Mouse (Mus musculus): Measurements from ENCODE around the gene Immp1l. TPM values are rescaled to one million over a fixed set of nuclear protein-coding genes. Genes with fewer than 3 reads are reported as not detected.
A peak's percentile ranks its signal among the peaks of the same experiment; 100 is the strongest.

Gene Immp1l
- polyA plus RNA-seq (2015; fragmentation: Nextera tagmentation; extraction: Ambion mirVana): 54.0 and 61.6 TPM in 2 replicates

- Histone ChIP-seq H3K27me3 (no peaks in the 10 kb centered on the region), H3K27ac (replicated peaks) (peak within 1 kb of the TSS; percentile 68), H3K4me1 (replicated peaks) (peaks cover 9% of the 10 kb centered on the region), H3K9ac (peak within 1 kb of the TSS; percentile 84), H3K4me2 (peak within 1 kb of the TSS; percentile 78), H3K4me3 (replicated peaks) (peak within 1 kb of the TSS; percentile 79), H3K36me3 (replicated peaks) (0 out of 2 replicates have a peak, but pooled peaks cover 3% of the 10 kb centered on the region), H3K9me3 (replicated peaks) (no peaks in the 10 kb centered on the region)
- WGBS (ENCODE audit: insufficient replicate concordance): under 1% methylated on average over 39 of the region's 39 CpGs
- peak; percentile 98 for ATAC-seq (ENCODE audit: insufficient read depth)
These were observed at the start of gene Immp1l, which contains the start of gene Elp4 for GRCm38 (mm10) chr2:105903896-105904756. Gene Immp1l (plus strand): TSS chr2:105904638. Gene Elp4 (minus strand): TSS chr2:105904564.

DNA sequence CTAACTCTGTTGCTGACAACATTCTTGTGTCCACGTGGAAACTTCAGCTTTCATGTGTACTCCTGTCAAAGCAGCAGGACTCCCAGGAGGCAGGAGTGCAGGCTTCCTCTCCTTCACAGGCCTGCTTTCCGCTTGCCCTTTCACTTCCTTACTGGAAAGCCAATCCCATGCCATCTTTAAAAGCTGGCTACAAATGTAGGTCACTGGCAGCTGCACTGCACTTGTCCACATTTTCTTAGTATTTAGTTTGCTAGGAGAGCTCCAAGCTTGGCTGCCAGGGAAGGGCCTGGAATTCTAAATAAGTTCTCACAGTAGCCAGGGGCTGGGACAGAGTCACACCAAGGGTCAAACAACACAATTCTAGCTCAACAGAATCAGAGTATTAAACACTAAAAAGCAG, 49.7 kb upstream of the Immp1l start:
- ATAC-seq (ENCODE audit: insufficient read depth): no peak
- WGBS (ENCODE audit: insufficient replicate concordance): 51% methylated on average over 2 of the region's 2 CpGs

GRCm38 (mm10) chr2:105873403-105873802, 31.0 kb upstream of the Immp1l start:
- Histone ChIP-seq H3K4me1 (replicated peaks) (no peaks in the 10 kb centered on the region), H3K4me2 (no peak overlapping the region), H3K36me3 (replicated peaks) (0 out of 2 replicates have a peak, but pooled peaks cover 4% of the 10 kb centered on the region), H3K9me3 (replicated peaks) (no peaks in the 10 kb centered on the region), H3K4me3 (replicated peaks) (no peak overlapping the region), H3K9ac (no peak overlapping the region), H3K27ac (replicated peaks) (no peak overlapping the region), H3K27me3 (no peaks in the 10 kb centered on the region)
- ATAC-seq (ENCODE audit: insufficient read depth): no peak
- WGBS (ENCODE audit: insufficient replicate concordance): 45% methylated on average over 1 of the region's 1 CpGs

More for the DNA sequence above, 49.7 kb upstream of the Immp1l start:
- H3K4me2 ChIP-seq: no peak overlapping the region
- H3K27ac ChIP-seq (replicated peaks): no peak overlapping the region
- H3K4me3 ChIP-seq (replicated peaks): no peak overlapping the region
- H3K36me3 ChIP-seq (replicated peaks): no peaks in the 10 kb centered on the region
- H3K9me3 ChIP-seq (replicated peaks): no peaks in the 10 kb centered on the region
- no peaks in the 10 kb centered on the region for H3K4me1 ChIP-seq (replicated peaks)
- no peak overlapping the region for H3K9ac ChIP-seq
- no peaks in the 10 kb centered on the region for H3K27me3 ChIP-seq

- Histone ChIP-seq H3K4me3 (replicated peaks) (no peak overlapping the region), H3K4me1 (replicated peaks) (no peaks in the 10 kb centered on the region), H3K9ac (no peak overlapping the region), H3K27ac (replicated peaks) (no peak overlapping the region), H3K36me3 (replicated peaks) (peaks cover 21% of the 10 kb centered on the region), H3K9me3 (replicated peaks) (0 out of 2 replicates have a peak, but pooled peaks cover 3% of the 10 kb centered on the region), H3K4me2 (no peak overlapping the region), H3K27me3 (no peaks in the 10 kb centered on the region)
- no peak for ATAC-seq (ENCODE audit: insufficient read depth)
These were observed 13.6 kb upstream of the Immp1l start for GRCm38 (mm10) chr2:105890816-105891215.

- Histone ChIP-seq H3K9ac (peak overlapping the region; percentile 84), H3K4me1 (replicated peaks) (peaks cover 9% of the 10 kb centered on the region), H3K4me3 (replicated peaks) (peak overlapping the region; percentile 79), H3K36me3 (replicated peaks) (0 out of 2 replicates have a peak, but pooled peaks cover 3% of the 10 kb centered on the region), H3K4me2 (peak overlapping the region; percentile 78), H3K27me3 (no peaks in the 10 kb centered on the region), H3K27ac (replicated peaks) (peak overlapping the region; percentile 68), H3K9me3 (replicated peaks) (no peaks in the 10 kb centered on the region)
- peak; percentile 33 for ATAC-seq (ENCODE audit: insufficient read depth)
- WGBS (ENCODE audit: insufficient replicate concordance): under 1% methylated on average over 12 of the region's 12 CpGs
These were observed 314 bp downstream of the Immp1l start for GRCm38 (mm10) chr2:105904757-105905146.

DNA sequence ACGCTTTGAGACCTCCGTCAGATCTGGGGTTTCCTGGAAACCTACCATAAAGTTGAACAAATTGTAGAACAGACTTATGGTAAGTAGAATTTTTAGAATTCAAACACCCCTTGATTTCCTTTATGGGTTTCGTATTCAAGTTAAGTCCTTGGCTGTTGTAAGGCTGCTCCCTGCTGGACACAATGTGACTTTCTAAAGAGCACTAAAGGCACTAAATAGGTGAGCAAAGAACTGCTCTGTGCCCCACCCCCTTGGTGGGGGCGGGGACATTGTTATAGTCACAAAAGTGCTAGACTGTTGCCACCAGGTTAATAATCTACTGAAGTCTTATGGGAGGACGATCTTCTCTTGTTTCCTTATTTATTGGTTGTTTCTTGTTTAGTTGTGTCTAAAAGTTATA, 3.9 kb downstream of the Immp1l start:
- Histone ChIP-seq H3K9me3 (replicated peaks) (no peaks in the 10 kb centered on the region), H3K4me3 (replicated peaks) (no peak overlapping the region), H3K36me3 (replicated peaks) (peaks cover 14% of the 10 kb centered on the region; the same call in 1 of the 2 replicates), H3K9ac (no peak overlapping the region), H3K27me3 (no peaks in the 10 kb centered on the region), H3K4me2 (no peak overlapping the region), H3K27ac (replicated peaks) (no peak overlapping the region), H3K4me1 (replicated peaks) (peaks cover 9% of the 10 kb centered on the region)
- 72% methylated on average over 5 of the region's 5 CpGs for WGBS (ENCODE audit: insufficient replicate concordance)
- no peak for ATAC-seq (ENCODE audit: insufficient read depth)

- Histone ChIP-seq H3K9me3 (replicated peaks) (no peaks in the 10 kb centered on the region), H3K27ac (replicated peaks) (no peak overlapping the region), H3K4me1 (replicated peaks) (peaks cover 3% of the 10 kb centered on the region; the same call in 1 of the 2 replicates), H3K4me2 (no peak overlapping the region), H3K4me3 (replicated peaks) (no peak overlapping the region), H3K36me3 (replicated peaks) (peaks cover 14% of the 10 kb centered on the region; the same call in 1 of the 2 replicates), H3K9ac (no peak overlapping the region), H3K27me3 (no peaks in the 10 kb centered on the region)
- 0 out of 2 replicates have a peak, but pooled peaks have one; percentile 47 for ATAC-seq (ENCODE audit: insufficient read depth)
- 80% methylated on average over 3 of the region's 3 CpGs for WGBS (ENCODE audit: insufficient replicate concordance)
These were observed 6.2 kb downstream of the Immp1l start for GRCm38 (mm10) chr2:105910611-105911010.

GRCm38 (mm10) chr2:105913655-105914366, 9.4 kb downstream of the Immp1l start:
- H3K9ac ChIP-seq: no peak overlapping the region
- no peaks in the 10 kb centered on the region for H3K27me3 ChIP-seq
- no peak for ATAC-seq (ENCODE audit: insufficient read depth)
- no peak overlapping the region for H3K4me2 ChIP-seq
- no peak overlapping the region for H3K27ac ChIP-seq (replicated peaks)
- WGBS (ENCODE audit: insufficient replicate concordance): 76% methylated on average over 6 of the region's 6 CpGs
- H3K9me3 ChIP-seq (replicated peaks): no peaks in the 10 kb centered on the region
- no peak overlapping the region for H3K4me3 ChIP-seq (replicated peaks)
- peaks cover 2% of the 10 kb centered on the region; the same call in 1 of the 2 replicates for H3K4me1 ChIP-seq (replicated peaks)
- H3K36me3 ChIP-seq (replicated peaks): peaks cover 11% of the 10 kb centered on the region; the same call in 1 of the 2 replicates

DNA sequence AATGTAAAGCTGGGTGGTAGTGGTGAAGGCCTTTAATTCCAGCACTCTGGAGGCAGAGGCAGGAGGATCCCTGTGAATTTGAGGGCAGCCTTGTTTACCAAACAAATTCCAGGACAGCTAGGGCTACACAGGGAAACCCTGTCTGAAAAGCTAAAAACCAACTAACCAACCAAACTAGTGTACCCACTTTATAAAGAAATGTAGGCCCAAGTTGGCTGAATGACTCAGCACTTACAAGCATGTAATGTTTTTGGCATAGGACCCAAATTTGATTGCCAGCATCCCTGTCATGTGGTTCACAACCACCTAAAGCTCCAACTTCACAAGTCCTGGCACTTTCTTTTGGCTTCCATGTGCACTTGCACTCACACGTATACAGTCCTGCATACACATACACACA, 12.2 kb downstream of the Immp1l start:
- Histone ChIP-seq H3K27me3 (no peaks in the 10 kb centered on the region), H3K4me2 (no peak overlapping the region), H3K4me1 (replicated peaks) (peaks cover 2% of the 10 kb centered on the region; the same call in 1 of the 2 replicates), H3K4me3 (replicated peaks) (no peak overlapping the region), H3K36me3 (replicated peaks) (no peaks in the 10 kb centered on the region), H3K27ac (replicated peaks) (no peak overlapping the region), H3K9ac (no peak overlapping the region), H3K9me3 (replicated peaks) (no peaks in the 10 kb centered on the region)
- 73% methylated on average over 1 of the region's 1 CpGs for WGBS (ENCODE audit: insufficient replicate concordance)
- no peak for ATAC-seq (ENCODE audit: insufficient read depth)

- H3K27me3 ChIP-seq: no peaks in the 10 kb centered on the region
- no peaks in the 10 kb centered on the region for H3K36me3 ChIP-seq (replicated peaks)
- H3K9ac ChIP-seq: no peak overlapping the region
- H3K4me2 ChIP-seq: no peak overlapping the region
- no peak overlapping the region for H3K27ac ChIP-seq (replicated peaks)
- no peak overlapping the region for H3K4me3 ChIP-seq (replicated peaks)
- H3K4me1 ChIP-seq (replicated peaks): peaks cover 2% of the 10 kb centered on the region; the same call in 1 of the 2 replicates
- ATAC-seq (ENCODE audit: insufficient read depth): no peak
- H3K9me3 ChIP-seq (replicated peaks): no peaks in the 10 kb centered on the region
- 76% methylated on average over 5 of the region's 5 CpGs for WGBS (ENCODE audit: insufficient replicate concordance)
These were observed 13.3 kb downstream of the Immp1l start for GRCm38 (mm10) chr2:105917623-105918346.
